Mouse (Mus musculus) kidney, postnatal 25 days (tissue): ENCODE measurements at regions not wholly inside any gene's neighbourhood (a gene's known extent, or its start where the extent isn't known, plus 50 kb on each side); places are given as distances from the start of the nearest gene placed in this dataset.

Experiments used
- DNase-seq, 2 experiments: peaks; one replicate each; pipeline ENCODE4 v3.0.0; 2021; ENCODE audit warnings: mixed read lengths in 2 of 2

DNA sequence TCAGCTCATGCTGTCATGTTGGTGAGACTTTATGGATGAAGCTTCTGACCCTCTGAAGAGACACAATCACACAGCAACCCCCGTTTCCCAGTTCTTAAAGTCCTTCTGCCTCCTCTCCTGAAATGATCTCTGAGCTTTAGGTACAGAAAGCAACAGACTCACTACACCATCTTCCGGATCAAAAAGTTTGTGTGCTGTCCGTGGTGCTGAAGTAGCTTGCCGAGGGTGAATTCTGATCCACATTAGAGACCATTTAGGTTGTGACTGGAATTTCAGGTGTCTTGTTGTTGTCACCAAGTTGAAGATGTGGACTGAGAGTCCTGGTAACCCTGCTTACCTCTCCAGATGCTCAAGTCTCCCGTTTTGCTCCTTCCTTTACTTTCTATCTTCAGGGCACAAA lies 375.2 kb downstream of the Shisa9 start:
- peak in 1 of 2 experiments; percentile 51 for DNase-seq

DNA sequence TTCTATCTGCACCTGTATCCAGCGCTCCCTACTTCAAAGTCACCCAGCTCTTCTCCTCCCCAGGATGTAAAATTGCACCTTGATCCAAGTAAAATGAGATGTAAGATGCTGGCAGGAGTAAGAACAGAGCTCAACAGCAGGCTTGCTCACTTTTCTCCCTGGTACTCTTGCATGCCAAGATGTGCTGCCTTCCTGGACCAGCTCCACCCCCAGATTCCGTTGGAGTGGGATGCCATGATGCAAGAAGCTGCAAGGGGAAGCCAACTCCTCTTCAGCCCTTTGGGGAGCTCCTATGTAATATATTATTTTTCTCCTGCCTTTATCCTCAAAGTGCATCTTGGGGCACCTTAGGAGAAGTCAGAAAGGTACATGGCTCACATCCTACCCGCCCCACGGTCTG lies 405.6 kb downstream of the Shisa9 start:
- no peak for DNase-seq

DNA sequence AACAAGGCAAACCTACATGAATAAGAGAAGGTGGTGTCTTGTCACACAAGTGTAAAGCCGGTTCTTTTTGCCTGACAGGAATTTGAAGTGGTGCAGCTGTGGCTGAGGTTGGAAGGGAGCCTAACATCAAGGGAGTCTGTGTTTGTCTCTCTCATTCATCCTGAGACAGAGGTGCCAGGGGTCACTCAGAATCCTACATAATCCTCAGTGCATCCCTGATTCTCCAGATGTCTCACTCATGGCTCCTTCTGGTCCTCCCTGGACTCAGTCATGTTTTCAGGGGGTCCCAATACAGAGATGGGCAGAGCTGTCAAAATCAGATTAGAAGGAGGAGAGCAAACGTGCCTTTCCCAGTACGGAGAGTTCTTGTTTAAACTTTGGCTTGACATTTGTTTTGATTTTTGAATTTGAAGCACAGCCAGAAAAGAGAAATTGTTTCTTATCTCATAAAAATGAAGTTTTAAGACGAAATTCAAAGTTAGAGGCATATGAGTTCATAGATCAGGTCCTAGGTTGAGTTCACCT lies 451.8 kb downstream of the Shisa9 start:
- DNase-seq: no peak

DNA sequence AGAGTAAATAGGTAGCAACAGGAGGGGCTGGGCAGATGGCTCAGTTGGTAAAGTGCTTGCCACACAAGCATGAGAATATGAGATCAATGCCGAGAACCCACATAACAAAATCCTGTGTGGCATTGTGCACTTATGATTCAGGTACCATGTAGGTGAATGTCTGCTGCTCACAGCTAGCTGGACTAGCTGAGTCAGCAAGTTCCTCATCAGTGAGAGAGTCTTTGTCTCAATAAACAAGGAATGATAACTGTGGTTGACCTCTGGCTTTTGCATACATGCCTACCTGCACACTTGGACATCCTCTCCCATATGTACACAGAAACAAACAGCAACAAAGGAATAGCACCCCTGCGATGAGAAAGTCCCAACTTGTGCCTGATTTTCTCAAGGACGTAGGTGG lies 454.7 kb downstream of the Shisa9 start:
- DNase-seq: no peak

DNA sequence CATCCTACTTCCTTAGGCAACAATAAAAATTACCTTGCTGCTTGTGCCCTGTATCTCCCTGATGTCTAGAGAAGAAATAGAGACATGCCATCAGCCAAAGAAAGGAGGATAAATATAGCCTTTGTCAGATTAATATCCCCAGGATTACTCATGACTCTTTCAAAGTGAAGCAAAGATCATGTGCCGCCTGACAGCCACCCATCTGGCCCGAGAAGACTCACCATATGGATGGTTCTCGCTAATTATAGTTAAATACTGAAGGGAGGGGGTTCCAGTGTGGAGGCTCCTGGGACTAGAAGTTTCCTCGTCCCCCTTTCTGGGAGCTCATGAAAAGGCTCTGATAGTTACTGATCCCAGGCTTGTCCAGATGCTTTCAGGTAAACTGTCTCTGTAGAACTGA lies 470.9 kb downstream of the Shisa9 start:
- DNase-seq: no peak
